Mouse (Mus musculus) heart, embryonic 10.5 days (tissue): ENCODE results near the gene Gpt2. TPM values are rescaled to one million over a fixed set of nuclear protein-coding genes. Genes with fewer than 3 reads are reported as not detected.
A peak's percentile ranks its signal among the peaks of the same experiment; 100 is the strongest.

Source experiments
- DNase-seq: peaks from one replicate; pipeline ENCODE4 v3.0.0-alpha.2; 2017; ENCODE audit warnings: low spot score
- H3K27ac ChIP-seq: fragments of 300-500 bp; sonication (generic); 2 replicates; pipeline ENCODE4 v1.5.1; 2016; ENCODE audit warnings: mild to moderate bottlenecking
- H3K27me3 ChIP-seq: fragments of 300-500 bp; sonication (generic); 2 replicates; pipeline ENCODE4 v1.6.1; 2016; ENCODE audit warnings: mild to moderate bottlenecking; ENCODE audit not compliant: poor library complexity, insufficient read depth, severe bottlenecking
- H3K36me3 ChIP-seq: fragments of 300-500 bp; sonication (generic); 2 replicates; pipeline ENCODE4 v1.6.1; 2016; ENCODE audit warnings: mild to moderate bottlenecking, moderate library complexity
- H3K4me1 ChIP-seq: fragments of 300-500 bp; sonication (generic); 2 replicates; pipeline ENCODE4 v1.6.1; 2016; ENCODE audit warnings: mild to moderate bottlenecking
- H3K4me3 ChIP-seq: fragments of 300-500 bp; sonication (generic); 2 replicates; pipeline ENCODE4 v1.5.1; 2016; ENCODE audit warnings: mild to moderate bottlenecking, moderate library complexity
- H3K9me3 ChIP-seq: fragments of 300-500 bp; sonication (generic); 2 replicates; pipeline ENCODE4 v1.6.1; 2016; ENCODE audit warnings: mild to moderate bottlenecking, moderate library complexity
- WGBS: fragments of 180-500 bp; shearing (Covaris S2); methylation state at CpG from one replicate; pipeline ENCODE4 v1.1.7; 2016; 5-methylcytosine and 5-hydroxymethylcytosine counted together
- polyA plus RNA-seq: library from polyadenylated mRNA; unstranded; fragments of >200 nt; fragmentation: Nextera tagmentation; extraction: Ambion mirVana; gene quantifications from 2 replicates; pipeline ENCODE4 v1.2.1, GENCODE M21; 2016

The Gpt2 gene
- polyA plus RNA-seq, 1 experiment from 2014 or later: 25.2 TPM

DNA sequence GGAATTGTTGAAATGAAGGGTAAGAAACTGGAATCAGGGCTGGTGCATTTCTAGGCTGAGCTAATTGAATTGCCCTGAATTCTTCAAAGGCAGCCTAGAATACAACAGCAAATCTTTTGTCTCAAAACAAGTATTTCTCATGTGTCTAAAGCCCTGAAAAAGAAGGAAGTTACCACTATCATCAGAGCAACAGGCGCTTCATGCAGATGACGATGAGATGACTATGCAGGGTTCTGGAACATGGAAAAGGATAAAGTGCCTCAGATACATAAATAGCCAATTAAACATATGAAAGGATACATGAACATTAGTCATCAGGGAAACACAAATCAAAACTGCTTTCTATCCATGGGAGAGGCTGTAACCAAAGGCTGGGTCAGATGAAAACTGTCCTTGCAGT, 44.0 kb downstream of the Gpt2 start:
- peak; percentile 41 for DNase-seq
- WGBS: 98% methylated on average over 2 of the region's 2 CpGs
- peaks cover 77% of the 10 kb centered on the region for H3K36me3 ChIP-seq

GRCm38 (mm10) chr8:85551934-85552333, 59.6 kb downstream of the Gpt2 start:
- no peak for DNase-seq
- WGBS: 96% methylated on average over 1 of the region's 1 CpGs
- H3K4me1 ChIP-seq: 0 out of 2 replicates have a peak, but pooled peaks cover 3% of the 10 kb centered on the region
- H3K9me3 ChIP-seq: no peaks in the 10 kb centered on the region
- H3K27me3 ChIP-seq: no peaks in the 10 kb centered on the region
- no peak overlapping the region for H3K4me3 ChIP-seq
- H3K36me3 ChIP-seq: peaks cover 60% of the 10 kb centered on the region
- no peak overlapping the region for H3K27ac ChIP-seq

More for the DNA sequence above, 44.0 kb downstream of the Gpt2 start:
- H3K4me1 ChIP-seq: no peaks in the 10 kb centered on the region
- no peaks in the 10 kb centered on the region for H3K9me3 ChIP-seq
- no peak overlapping the region for H3K27ac ChIP-seq
- H3K27me3 ChIP-seq: no peaks in the 10 kb centered on the region
- no peak overlapping the region for H3K4me3 ChIP-seq

DNA sequence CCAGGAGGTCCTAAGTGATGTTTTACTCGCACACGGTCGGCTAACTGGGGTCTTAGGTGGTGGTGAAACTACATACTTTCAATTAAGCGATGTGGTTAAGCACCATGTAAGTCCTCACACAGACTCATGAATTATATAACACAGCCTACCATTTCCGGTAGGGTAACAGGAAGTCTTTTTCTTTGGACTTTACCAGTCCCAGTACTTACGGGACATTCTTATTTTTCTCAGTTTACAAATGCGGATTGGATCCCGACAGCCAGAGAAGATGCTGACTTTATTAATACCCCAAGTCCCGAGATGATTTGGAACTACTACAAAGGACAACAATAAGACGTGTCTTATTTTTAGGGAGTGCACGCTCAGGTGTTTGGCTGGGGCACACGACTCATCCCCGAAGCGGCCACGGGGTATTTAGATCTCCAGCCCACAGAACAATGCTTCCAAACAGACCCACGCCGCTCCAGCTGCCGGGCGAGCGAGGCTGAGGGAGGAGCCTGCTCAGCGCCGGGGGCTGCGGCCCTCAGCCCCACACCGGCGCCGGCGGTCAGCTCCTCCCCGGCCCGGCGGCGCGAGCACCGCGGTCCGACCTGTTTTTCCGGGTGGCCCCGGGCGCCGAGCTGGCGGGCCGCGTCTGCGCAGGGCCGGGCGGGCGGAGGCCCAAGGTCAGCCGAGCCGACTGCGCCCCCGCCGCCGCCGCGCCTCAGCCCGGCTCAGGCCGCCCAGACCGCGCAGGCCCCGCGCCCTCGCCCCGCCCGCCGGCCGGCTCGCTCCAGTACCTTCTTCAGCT, 62.2 kb downstream of the Gpt2 start:
- under 1% methylated on average over 66 of the region's 66 CpGs for WGBS
- Histone ChIP-seq H3K27ac (peak overlapping the region; percentile 97), H3K36me3 (peaks cover 34% of the 10 kb centered on the region), H3K4me3 (peak overlapping the region; percentile 96), H3K4me1 (0 out of 2 replicates have a peak, but pooled peaks cover 3% of the 10 kb centered on the region), H3K27me3 (no peaks in the 10 kb centered on the region), H3K9me3 (no peaks in the 10 kb centered on the region)
- no peak for DNase-seq

DNA sequence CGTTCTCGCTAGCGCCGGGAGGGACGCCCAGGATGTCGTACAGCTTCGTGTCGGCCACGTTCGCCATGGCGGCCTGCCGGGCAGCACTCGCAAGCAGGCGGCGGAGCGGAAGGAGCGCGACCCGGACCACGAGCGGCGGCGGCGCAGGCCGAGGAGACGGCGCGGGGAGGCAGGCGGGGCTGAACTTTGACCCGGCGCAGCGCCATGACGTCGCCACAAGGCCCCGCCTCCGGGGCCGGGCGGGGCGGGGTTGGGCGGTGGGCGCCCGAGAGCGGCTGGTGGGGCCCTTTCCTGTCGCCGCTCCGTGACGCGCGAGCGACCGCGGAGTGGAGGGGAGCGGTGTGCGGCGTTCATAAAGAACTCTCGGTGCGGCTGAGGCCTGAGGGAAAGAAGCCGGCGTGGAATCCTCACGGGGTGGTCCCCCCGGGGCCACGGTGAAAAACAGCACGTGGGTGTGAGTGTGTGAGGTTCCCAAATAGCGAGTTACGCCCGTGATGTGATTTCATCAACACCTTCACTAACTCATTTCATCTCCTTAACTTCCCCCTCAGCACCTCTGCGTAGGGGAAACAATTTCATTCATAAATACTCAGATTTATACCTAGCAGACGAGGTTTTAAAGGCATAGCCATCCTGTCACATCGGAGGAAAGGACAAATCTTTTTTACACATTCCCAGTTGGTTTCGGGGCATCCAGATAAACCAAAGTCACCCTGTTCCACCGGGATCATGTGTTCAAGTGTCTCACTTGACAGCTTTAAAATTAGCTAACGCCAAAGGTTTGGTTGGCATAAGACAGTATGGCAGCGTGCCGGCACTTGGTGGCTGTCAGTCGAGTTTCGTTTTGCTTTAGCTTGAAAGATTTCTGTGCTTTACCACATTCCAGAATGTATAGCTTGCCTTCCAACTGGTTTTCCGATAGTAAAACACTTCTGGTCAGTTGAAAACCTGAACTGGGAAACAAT, 63.1 kb downstream of the Gpt2 start, which contains the start of gene Dnaja2:
Gene Dnaja2 (minus strand): TSS at position 164 of the 965 bp plus-strand sequence.
- Histone ChIP-seq H3K4me1 (0 out of 2 replicates have a peak, but pooled peaks cover 3% of the 10 kb centered on the region), H3K9me3 (no peaks in the 10 kb centered on the region), H3K27ac (peak within 1 kb of the TSS; percentile 97), H3K27me3 (no peaks in the 10 kb centered on the region), H3K4me3 (peak within 1 kb of the TSS; percentile 96), H3K36me3 (peaks cover 26% of the 10 kb centered on the region)
- peak; percentile 94 for DNase-seq
- WGBS: under 1% methylated on average over 77 of the region's 77 CpGs

- DNase-seq: no peak
- Histone ChIP-seq H3K27ac (no peak overlapping the region), H3K36me3 (peaks cover 11% of the 10 kb centered on the region), H3K4me1 (0 out of 2 replicates have a peak, but pooled peaks cover 3% of the 10 kb centered on the region), H3K9me3 (no peaks in the 10 kb centered on the region), H3K4me3 (no peak overlapping the region), H3K27me3 (no peaks in the 10 kb centered on the region)
- WGBS: 74% methylated on average over 2 of the region's 2 CpGs
Measured at GRCm38 (mm10) chr8:85556986-85557600, 64.7 kb downstream of the Gpt2 start.

GRCm38 (mm10) chr8:85557601-85557986, 65.2 kb downstream of the Gpt2 start:
- WGBS: 81% methylated on average over 3 of the region's 3 CpGs
- H3K27me3 ChIP-seq: no peaks in the 10 kb centered on the region
- H3K4me1 ChIP-seq: 0 out of 2 replicates have a peak, but pooled peaks cover 3% of the 10 kb centered on the region
- no peak overlapping the region for H3K4me3 ChIP-seq
- H3K36me3 ChIP-seq: peaks cover 7% of the 10 kb centered on the region; the same call in 1 of the 2 replicates
- H3K27ac ChIP-seq: no peak overlapping the region
- DNase-seq: no peak
- H3K9me3 ChIP-seq: no peaks in the 10 kb centered on the region

DNA sequence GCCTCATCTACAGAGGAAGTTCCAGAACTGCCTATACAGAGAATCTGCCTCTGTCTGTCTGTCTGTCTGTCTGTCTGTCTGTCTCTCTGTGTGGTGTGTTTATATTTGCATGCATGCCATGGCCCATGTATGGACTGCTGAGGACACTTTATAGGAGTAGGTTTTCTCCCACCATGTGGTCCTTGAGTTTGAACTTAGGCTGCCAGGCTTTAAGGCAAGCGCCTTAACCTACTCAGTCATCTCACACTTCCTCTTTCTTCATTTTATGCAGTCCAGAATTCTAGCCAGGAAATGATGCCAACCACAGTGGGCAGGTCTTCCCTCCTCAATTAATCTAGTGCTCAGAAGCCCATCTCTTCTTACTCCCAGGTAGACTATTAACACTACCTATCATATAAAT, 66.8 kb downstream of the Gpt2 start:
- Histone ChIP-seq H3K9me3 (no peaks in the 10 kb centered on the region), H3K36me3 (no peaks in the 10 kb centered on the region), H3K4me1 (0 out of 2 replicates have a peak, but pooled peaks cover 3% of the 10 kb centered on the region), H3K27ac (no peak overlapping the region), H3K27me3 (no peaks in the 10 kb centered on the region), H3K4me3 (no peak overlapping the region)
- DNase-seq: no peak
- 89% methylated on average over 1 of the region's 1 CpGs for WGBS

- H3K9me3 ChIP-seq: no peaks in the 10 kb centered on the region
- 52% methylated on average over 2 of the region's 2 CpGs for WGBS
- no peak overlapping the region for H3K4me3 ChIP-seq
- no peaks in the 10 kb centered on the region for H3K36me3 ChIP-seq
- H3K4me1 ChIP-seq: 0 out of 2 replicates have a peak, but pooled peaks cover 3% of the 10 kb centered on the region
- H3K27me3 ChIP-seq: no peaks in the 10 kb centered on the region
- no peak for DNase-seq
- no peak overlapping the region for H3K27ac ChIP-seq
Measured at GRCm38 (mm10) chr8:85559966-85560365, 67.6 kb downstream of the Gpt2 start.

DNA sequence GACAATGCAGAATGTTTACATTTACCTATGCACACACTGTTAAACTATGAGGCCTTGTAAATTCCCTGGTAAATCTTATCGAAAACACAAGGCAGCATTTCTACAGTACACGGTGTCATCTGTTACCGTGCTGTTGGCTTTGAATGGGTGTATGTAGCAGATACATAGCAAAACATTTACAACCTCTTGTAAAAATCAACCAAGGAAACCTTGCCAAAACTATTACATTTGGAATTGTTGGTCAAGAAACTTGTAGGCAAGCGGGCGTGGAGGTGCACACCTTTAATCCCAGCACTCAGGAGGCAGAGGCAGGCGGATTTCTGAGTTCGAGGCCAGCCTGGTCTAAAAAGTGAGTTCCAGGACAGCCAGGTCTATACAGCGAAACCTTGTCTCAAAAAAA, 71.0 kb downstream of the Gpt2 start:
- Histone ChIP-seq H3K27me3 (no peaks in the 10 kb centered on the region), H3K27ac (no peak overlapping the region), H3K9me3 (no peaks in the 10 kb centered on the region), H3K4me1 (no peaks in the 10 kb centered on the region), H3K4me3 (no peak overlapping the region), H3K36me3 (no peaks in the 10 kb centered on the region)
- DNase-seq: no peak
- 85% methylated on average over 8 of the region's 8 CpGs for WGBS

- Histone ChIP-seq H3K9me3 (no peaks in the 10 kb centered on the region), H3K27me3 (no peaks in the 10 kb centered on the region), H3K4me1 (no peaks in the 10 kb centered on the region), H3K4me3 (no peak overlapping the region), H3K36me3 (no peaks in the 10 kb centered on the region), H3K27ac (no peak overlapping the region)
- DNase-seq: no peak
- 60% methylated on average over 3 of the region's 3 CpGs for WGBS
Measured at GRCm38 (mm10) chr8:85565186-85565585, 72.8 kb downstream of the Gpt2 start.

DNA sequence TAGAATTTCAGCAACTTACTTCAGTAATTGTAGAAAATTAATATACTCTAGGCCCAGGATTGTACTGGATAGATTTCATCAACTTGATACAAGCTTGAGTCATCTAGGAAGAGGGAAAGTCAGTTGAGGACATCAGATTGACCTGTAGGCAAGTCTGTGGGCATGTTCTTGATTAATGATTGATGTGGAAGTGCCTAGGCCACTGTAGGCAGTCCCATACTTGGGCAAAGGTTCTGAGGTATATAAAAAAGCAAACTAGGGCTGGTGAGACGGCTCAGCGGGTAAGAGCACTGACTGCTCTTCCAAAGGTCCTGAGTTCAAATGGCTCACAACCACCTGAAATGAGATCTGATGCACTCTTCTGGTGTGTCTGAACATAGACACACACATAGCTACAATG, 75.4 kb downstream of the Gpt2 start:
- no peaks in the 10 kb centered on the region for H3K27me3 ChIP-seq

GRCm38 (mm10) chr8:85570466-85570865, 78.1 kb downstream of the Gpt2 start:
- Histone ChIP-seq H3K36me3 (no peaks in the 10 kb centered on the region), H3K9me3 (no peaks in the 10 kb centered on the region), H3K27ac (no peak overlapping the region), H3K27me3 (no peaks in the 10 kb centered on the region), H3K4me1 (no peaks in the 10 kb centered on the region), H3K4me3 (no peak overlapping the region)
- 85% methylated on average over 4 of the region's 4 CpGs for WGBS
- DNase-seq: no peak

More for the DNA sequence above, 75.4 kb downstream of the Gpt2 start:
- DNase-seq: no peak
- no peak overlapping the region for H3K27ac ChIP-seq
- H3K4me3 ChIP-seq: no peak overlapping the region
- no peaks in the 10 kb centered on the region for H3K4me1 ChIP-seq
- no peaks in the 10 kb centered on the region for H3K36me3 ChIP-seq
- no peaks in the 10 kb centered on the region for H3K9me3 ChIP-seq
- 93% methylated on average over 2 of the region's 2 CpGs for WGBS
